Mouse (Mus musculus): ENCODE data around the gene Il1rapl2.

GRCm38 (mm10) chrX:137805484-137806200, 235.2 kb downstream of the Il1rapl2 start:
- TF ChIP-seq CTCF (IDR thresholded peaks at IDR 0.05) (no peak), EP300 (IDR thresholded peaks at IDR 0.05) (no peak)
